Mouse (Mus musculus) urinary bladder, postnatal 25 days (tissue): ENCODE results near the gene Gkap1.
A peak's percentile ranks its signal among the peaks of the same experiment; 100 is the strongest.

Source experiments
- DNase-seq: peaks from one replicate; pipeline ENCODE4 v3.0.0; 2022; ENCODE audit warnings: low spot score

The Gkap1 gene

DNA sequence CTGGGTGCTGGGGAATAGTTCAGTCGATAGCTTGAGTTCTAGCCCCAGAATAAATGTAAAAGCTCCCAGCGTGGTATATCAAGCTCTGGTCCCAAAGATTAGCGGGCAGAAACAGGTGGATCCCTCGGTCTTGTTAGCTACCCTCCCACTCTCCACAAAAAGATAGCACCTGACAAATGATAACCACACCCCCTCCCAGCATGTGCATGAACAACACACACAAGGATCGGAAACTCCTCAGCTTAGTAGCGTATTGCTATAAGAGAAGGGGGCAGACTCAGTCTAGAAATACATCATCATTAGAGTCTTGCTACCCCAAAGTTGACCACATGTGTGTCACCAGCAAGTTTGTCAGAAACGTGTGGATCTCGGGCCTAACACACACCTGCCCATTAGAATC, at the start of gene Gkap1:
Gene Gkap1 (minus strand): TSS at position 101 of the 400 bp plus-strand sequence.
- DNase-seq, result no peak

DNA sequence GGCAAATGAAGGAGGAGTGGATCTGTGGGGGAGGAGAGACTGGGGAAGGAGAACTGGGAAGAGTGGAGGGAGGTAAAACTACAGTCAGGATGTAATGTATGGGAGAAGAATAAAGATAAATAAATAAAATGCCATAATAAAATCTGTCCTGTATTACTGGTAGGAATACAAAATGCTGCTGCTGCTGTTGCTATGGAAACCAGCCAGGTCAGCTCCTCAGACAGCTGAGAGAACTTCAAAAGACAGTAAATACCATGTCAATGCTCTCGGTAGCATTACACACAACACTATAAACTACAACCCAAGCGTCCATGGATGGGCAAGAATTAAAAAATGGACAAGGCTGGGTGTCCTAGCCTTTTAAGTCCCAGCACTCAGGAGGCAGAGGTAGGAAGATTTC, 42.3 kb upstream of the Gkap1 start:
- DNase-seq, result no peak

DNA sequence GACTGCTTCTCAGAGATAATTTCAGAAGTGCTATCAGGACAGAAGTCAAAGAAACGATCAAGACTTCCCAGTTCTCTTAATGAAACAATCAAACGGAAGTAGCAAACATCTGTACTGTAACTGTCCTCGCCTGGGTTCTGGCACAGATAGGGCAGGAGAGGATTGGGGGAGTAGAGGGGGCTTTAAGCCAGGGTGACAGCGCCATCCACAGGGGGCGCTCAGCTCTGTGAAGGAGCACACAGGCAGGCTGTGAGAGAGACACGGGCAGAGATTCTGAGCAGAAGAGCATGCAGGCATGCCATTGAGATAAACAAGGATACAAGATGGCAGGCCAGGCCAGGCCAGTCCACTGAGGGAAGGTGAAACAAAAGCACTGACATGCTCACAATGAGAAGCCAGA, 39.5 kb upstream of the Gkap1 start:
- no peak for DNase-seq

DNA sequence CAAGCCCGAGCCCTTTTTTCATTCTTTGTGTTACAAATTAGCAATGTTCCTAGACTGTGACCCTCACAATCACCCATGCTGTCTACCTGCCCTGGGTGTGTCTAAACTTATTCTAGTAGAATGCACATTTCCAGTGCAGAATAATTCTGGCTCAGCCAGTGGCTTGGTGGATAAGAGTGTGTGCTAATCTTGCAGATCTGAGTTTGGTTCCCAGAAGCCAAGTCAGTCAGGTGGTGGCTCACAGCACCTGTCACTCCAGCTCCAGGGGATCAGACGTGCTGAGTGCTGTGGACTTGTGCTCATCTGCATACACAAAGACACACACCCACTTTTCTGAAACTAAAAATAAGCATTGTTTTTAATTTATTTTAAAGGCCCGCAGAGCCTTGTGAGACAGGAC, 38.3 kb upstream of the Gkap1 start:
- DNase-seq, result no peak

DNA sequence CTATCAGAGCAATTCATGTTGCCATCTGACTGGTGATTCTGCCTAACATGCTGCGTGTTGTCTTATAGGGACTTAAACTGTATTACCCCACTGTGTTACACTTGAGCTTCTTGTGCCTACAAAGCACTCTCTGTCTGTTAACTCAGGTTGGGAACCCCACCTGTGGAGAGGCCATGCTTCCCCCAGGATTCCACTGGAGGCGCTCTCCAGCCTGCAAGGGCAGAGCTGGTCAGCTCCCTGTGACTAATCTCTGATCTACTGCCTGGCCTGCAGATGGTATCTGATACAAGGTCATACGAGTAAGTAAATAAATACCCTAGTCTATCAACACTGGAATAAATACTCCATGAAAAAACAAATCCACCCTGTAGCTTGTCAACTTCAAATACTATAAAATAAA, 35.9 kb upstream of the Gkap1 start:
- DNase-seq, result peak; percentile 12

DNA sequence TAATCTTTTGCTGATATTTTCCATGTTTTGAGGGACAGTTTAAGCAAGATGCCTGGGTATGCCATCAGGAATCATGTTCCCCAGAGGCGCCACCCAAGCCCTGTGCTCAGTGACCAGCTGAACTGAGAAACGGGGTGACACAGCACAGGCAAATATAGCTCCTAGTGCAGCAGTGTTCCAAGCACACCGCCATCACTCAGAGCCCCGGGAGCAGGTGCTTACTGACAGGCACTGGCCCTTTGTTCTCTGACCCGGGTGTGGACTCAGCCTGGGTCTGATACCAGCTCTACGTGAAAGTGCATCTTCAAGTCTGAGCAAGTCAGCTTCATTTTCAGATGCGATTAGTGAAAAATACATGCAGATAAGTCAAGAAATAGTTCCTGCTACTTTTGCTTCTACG, 34.0 kb upstream of the Gkap1 start:
- DNase-seq, result no peak

DNA sequence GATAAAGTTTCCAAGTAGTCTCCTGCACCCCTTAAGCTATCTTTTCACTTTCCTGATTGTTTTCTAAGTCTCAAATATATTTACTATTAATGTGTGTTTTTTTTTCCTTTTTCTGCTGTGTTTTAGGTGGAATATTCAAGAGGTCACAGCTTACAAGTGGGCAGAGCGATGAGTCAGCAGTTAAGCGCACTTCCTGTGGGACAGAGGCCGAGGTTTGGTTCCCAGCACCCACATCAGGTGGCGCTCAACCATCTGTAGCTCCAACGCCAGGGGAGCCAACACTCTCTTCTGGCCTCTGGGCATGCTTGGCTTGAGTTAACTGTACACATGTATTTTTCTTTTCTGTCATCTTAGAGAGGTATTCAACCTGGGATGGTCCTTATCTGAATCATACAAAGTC, 32.0 kb upstream of the Gkap1 start:
- no peak for DNase-seq

DNA sequence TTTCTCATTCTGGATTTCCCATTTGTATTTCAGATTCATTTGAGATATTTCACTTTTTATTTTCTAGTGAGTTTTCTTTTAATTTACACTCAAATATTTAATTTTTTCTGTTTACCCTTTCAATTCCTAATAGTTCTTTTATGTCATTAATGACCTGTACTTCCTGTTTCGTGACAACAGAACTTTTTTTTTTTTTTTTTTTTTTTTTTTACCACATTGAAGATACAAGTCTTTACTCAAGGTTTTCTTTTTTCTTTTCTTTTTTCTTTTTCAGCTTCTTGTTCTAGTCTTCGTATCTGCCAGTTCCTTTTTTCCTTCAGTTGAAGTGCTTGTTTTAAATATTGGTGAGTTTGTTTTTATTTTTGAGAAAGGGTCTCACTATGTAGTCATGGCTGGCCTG, 29.7 kb upstream of the Gkap1 start:
- no peak for DNase-seq

DNA sequence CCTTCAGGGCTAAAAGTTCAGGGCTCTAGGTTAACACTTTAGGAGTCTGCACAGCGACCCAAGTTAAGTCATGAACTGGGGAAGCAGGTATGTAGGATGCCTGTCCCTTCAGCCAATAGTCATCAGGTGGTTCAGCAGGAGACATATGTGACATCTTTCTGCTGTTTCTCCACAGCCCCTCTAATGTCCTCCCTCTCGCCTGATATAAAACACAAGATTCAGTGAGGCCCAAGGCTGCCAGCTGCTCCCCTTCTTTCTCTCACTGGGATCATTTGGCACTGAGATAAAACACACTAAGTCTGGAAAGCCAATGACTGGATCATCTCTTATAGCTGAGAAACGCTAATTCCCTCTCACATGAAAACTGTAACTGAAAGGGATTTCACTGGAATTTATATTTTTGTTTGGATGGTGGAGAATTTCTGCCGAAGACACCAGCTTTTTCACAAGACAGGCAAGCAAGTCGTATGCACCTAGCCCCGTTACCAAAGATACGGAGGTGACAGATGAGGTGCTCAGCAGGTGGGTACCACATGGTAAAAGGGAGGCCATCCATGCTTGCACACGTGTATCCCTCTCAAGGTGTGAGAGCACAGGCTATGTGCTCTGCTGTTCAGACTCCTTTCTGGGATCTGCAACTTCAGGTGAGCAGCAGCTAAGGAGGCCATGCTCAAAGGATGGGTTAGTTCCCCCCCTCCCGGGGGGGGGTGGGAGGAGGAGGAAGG, 27.1 kb upstream of the Gkap1 start:
- no peak for DNase-seq

DNA sequence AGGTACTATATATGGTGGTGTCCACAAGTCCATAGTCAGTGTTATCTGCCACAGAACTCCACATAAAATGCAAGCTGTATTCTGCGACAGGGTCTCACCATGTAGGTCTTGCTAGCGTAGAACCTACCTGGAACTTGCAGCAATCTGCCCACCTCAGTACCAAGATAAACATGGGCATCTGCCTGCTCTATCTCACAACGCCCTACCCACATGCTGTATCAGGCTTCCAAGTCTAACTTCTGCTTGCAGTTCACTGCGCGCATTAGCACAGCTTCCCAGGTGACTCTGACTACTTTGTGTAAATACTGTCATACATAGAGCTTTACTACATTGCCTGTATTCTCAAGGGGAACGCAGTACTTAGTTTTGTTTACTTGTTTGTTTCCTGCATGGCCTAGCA, 26.5 kb upstream of the Gkap1 start:
- DNase-seq, result no peak

DNA sequence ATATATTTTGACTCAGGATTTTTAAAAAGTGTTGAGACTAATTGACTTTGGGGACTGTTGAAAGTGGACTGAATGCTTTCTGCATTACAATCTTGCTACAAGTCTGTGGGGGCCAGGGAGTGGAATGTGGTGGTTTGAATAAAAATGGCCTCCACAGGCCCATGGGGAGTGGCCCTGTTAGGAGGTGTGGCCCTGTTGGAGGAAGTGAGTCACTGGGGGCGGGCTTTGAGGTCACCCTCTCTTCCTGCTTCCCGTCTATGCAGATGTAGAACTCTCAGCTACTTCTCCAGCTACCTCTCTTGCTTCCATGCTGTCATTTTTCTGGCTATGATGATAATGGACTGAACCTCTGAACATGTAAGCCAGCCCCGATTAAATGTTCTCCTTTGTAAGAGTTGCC, 23.3 kb upstream of the Gkap1 start:
- no peak for DNase-seq

DNA sequence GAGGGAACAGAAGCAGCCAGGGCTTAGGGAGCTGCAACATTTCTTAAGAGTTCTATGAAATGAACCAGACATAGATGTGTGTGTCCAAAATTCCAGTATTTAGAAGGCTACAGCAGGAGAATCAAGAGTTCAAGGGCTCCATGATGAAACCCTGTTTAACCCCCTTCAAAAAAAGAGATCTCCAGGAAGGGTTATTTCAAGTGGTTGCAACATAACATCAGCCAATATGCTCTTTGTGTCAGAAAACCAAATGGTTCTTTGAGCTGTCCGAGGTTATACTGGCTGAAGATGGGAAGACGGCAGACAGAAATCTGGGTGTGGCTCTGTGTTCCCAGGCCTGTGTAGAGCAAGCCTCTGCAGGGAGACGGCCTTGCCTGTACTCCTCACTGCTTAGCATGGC, 20.1 kb upstream of the Gkap1 start:
- no peak for DNase-seq

DNA sequence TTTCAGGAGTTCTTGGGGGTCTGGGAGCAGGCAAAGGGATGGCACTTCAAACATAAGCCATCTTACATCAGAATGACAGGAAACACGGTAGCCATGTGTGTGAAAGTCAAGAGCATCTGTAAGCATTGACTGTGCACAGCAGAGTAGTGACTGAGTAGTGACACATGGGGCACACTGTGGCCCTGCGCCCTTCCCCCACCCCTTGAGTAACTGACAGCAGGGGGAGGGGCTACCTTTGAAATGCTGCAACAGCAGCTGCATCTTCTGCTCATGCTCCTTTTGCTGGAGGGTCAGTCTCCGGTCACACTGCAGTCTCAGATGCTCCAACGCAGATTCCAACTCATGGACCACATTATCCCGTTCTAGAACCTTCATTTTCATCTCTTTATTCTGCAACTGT, 17.3 kb upstream of the Gkap1 start:
- DNase-seq, result no peak

DNA sequence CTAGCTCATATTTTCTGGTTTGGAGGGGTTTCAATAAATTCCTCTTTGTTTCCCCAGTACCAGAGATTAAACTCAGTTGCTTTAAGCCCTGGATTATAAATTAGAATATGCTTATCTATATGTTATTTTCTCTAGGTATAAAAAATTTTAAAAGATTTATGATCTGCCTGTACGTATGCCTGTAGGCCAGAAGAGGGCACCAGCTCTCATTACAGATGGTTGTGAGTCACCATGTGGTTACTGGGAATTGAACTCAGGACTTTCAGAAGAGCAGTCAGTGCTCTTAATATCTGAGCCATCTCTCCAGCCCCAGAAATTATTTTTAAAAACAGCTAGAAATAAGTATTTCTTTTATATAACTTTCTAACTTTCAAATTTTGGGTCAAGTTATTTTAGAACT, 13.8 kb upstream of the Gkap1 start:
- DNase-seq, result no peak

DNA sequence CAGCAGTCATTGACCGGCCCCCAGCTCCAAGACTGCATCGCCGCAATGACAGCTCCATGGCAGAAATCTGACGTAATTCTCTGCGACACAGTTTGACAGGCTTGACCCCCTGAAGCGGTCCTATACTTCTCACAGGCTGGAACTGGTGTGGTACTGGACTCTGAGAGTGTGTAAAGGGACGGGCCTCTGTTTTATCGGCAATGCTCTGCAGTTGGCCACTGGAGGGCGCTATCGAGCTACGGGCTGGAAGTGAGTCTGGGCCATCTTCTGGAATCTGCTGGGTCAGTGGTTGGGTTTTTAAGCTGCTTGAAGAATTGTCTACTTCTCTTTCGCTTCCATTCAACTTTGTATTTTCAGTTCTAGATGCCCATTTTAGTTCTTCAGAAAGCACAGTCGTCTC, 12.3 kb upstream of the Gkap1 start:
- DNase-seq, result peak; percentile 94

DNA sequence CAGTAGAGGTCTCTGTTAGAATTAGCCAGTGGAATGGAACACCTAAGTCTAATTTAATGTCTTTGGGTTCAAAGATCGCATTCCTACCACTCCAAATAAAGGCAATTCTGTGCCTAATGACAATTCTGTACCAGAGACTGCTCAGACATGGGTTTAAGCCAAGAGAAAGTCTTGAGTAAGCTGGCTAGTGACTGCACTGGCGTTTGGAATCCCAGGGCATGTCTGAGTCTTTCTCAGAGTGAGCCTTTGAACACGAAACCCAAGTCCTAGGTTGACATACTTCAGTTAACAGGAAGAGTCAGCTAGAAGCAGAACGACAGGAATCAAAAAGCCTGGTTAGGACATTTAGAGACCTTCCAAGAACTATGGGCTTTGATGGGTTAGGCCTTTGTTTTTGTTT, 8.0 kb upstream of the Gkap1 start:
- DNase-seq, result no peak

DNA sequence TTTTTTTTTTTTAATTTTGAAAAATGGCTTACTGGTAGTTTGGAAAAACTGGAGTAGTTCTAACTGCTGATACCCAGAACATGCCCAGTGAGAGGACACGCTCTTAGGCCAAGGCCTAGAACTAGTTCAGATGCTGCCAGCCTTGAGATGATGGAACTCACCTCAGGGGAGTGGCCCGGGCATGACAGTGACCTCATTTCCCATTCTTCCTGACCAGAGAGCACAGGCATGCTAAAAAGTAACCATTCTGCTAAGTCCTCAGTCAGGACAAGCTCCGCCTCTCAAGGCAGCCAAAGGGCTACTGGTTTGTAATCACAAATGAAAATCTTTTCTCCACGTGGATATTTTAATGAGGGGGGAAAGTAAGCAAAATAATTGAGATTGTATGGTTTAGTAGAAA, 6.4 kb upstream of the Gkap1 start:
- DNase-seq, result no peak

DNA sequence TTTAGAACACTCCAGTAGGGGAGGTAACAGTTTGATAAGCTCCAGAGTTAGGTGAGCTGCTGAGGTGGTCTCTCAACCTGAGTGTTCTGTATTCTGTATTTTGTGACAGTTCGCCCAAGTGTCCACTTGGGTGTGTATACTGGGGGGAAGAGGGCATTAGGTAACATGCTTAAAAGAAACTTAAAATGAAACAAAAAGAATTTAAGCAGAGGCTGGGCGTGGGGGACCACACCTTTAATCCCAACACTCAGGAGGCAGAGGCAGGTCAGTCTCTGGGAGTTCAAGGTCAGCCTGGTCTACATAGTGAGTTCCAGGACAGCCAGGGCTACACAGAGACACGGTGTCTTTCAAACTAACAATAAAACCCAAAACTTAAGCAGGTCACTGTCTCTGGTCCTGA, 5.0 kb upstream of the Gkap1 start:
- DNase-seq, result no peak

DNA sequence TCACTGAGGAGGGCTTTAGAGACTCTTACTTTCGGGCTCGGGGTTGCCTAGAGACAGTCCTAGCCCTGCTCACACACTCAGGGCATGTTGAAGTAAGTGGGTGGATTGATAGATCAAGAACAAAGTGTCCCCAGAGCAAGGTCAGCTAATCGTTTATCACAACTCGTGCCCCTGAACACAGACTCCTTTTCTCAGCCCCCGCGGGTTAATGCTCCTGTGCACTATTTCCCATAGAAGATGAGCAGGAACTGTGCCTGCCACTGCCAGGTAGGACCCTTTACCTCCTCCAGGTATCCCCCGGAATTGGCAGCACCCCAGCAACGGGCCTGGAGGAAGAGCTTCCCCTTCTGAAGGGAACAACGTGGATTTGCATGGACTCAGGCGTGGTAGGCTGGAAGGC, 757 bp upstream of the Gkap1 start:
- DNase-seq, result no peak

DNA sequence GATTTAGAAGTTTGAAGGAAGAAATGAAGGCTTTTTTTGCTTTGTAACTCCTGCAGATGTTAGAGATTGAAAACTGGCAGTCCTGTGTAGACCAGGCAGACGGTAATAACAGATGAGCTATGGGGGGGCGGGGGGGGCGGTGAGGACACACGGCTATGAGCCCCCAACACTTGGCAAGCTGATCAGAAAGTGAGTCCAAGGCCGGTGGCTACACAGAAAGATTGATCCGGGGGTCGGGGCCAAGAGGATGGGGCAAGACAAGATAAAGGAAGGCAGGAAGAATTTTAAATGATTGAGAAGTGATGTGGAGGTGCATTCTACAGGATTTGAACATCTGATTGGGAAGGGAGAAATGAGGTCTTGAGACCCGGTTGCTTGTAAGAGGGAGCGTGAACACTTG, 423 bp downstream of the Gkap1 start:
- no peak for DNase-seq

DNA sequence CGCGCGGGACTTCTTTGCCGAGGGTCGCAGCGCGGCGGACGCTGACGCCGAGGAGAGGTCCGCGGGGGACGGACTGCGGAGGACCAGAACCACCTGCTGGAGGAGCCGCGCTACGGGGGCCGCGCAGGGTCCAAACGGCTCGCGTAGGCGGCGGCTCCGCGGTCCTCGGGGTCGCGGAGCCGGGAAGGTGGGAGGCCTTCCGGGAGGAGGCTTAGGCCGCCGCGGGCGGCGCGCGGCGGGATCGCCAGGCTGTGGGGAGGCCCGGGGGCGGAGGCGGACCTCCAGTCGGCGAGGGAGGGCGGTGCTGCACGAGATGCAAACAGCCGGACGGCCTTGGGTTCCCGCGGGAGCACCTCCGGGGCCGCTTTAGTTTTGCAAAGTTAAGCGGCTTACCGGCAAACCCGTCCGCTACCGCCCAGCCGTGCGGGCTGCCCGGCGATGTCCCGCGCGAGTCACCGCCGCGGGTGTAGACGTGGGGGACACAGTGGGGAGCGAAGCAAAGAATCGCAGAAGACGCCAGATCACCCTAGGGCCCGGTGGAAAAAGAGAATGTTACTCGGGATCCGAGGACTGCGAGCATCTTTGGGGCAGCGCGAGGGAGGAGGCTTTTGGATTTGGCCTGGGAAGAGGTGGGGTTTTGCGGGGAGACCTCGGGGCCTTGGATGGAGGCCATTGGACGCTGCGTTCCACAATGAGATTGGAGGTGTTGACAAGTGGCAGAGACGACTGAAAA, 1.1 kb downstream of the Gkap1 start:
- peak; percentile 51 for DNase-seq

DNA sequence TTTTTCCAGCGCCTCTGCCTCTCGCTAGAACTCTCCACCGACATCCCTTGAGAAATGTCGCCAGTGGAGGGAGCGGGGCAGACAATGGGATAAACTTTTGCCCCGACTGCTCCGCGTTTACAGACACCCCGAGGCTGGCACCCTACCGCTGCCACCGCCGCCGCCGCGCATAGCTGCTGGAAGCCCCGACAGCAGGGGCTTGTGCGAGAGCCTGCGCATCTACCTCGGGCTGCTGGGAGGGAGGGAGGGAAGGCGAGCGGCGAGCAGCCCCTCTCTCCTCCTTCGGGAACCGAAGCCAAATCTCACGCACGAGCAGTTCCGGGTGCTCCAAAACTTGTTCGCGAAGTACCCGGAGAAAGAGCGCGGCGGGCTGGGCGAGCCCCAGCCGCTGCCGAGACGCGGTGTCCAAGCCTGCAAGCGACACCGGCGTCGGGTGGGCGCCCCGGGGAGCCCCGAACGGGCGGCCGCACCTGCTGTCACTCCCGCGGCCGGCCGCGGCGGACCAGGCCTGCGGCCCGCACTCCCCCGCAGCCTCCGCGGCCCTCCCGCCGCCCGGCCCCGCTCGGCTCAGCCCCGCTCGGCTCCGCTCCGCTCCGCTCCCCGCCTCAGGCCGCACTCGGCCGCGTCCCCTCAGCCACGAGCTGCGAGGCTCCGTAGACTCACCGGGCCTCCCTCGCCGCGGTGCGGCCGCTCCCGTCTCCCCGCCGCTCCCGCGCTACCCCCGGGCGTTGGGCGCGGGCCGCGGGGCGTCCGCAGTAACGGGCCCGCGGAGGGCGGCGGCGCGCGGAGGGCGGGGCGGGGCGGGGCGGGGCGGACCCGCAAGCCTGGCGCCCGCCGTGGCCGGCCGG, 1.9 kb downstream of the Gkap1 start:
- DNase-seq, result peak; percentile 26

DNA sequence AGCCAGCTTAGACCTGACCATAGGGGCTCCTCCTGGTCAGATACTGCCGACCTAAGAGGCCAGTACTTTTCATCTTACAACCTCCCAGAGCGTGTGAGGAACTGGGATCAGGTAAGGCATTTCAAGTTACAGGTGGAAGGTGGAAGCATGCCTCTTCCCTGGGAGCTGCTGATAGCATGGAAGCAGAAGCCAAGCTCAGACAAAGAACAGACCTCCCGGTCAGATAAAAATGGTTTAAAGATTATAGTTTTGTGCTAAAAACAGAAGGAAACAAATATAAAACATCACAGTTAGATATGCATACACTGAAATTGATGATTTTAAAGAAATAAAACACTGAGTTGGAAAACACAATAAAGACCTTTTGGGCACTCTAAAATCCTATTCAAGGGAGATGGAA, 8.6 kb downstream of the Gkap1 start:
- no peak for DNase-seq
